In genomic region chr4:125315818-125316217, GRCm38 (mm10) we compare ENCODE assay signal across 10 mouse cellular contexts.
DNase-seq lines count a peak whose midpoint lies in the region; ATAC-seq and TF ChIP-seq lines count a peak whose summit lies in the region.
"Had no signal": no experiment of that assay in that cellular context is flagged by ENCODE, and none has a peak within 500 bp of the region (broad histone marks: within the 10 kb centered on the region; RNA-seq: fewer than 3 reads in every experiment).

No protein-coding gene starts in this region.

- WGBS in stomach, embryonic 15.5 days = 16% methylated on average over 6 of the region's 6 CpGs
- WGBS in stomach, postnatal 0 days = 10% methylated on average over 6 of the region's 6 CpGs
- 29% methylated on average over 6 of the region's 6 CpGs for WGBS in hindbrain, embryonic 10.5 days
- WGBS in intestine, embryonic 15.5 days = 19% methylated on average over 6 of the region's 6 CpGs

- no peaks in the 10 kb centered on the region for H3K9me3 ChIP-seq in stomach, embryonic 15.5 days
- H3K9me3 ChIP-seq in stomach, postnatal 0 days (ENCODE audit: control insufficient read depth, low read length) = no peaks in the 10 kb centered on the region
- H3K9me3 ChIP-seq in hindbrain, embryonic 10.5 days = no peaks in the 10 kb centered on the region
- no peaks in the 10 kb centered on the region for H3K9me3 ChIP-seq in intestine, embryonic 15.5 days
- H3K9me3 ChIP-seq: embryonic facial prominence, embryonic 15.5 days; liver, embryonic 15.5 days had no signal

- intact Hi-C loops in left cerebral cortex, postnatal 4 days (cut with DNase I) = no loop called here

- H3K36me3 ChIP-seq in stomach, embryonic 15.5 days = no peaks in the 10 kb centered on the region
- H3K36me3 ChIP-seq in stomach, postnatal 0 days (ENCODE audit: control insufficient read depth, insufficient read depth, low read length) = no peaks in the 10 kb centered on the region
- H3K36me3 ChIP-seq in hindbrain, embryonic 10.5 days = no peaks in the 10 kb centered on the region
- no peaks in the 10 kb centered on the region for H3K36me3 ChIP-seq in intestine, embryonic 15.5 days
- H3K36me3 ChIP-seq: embryonic facial prominence, embryonic 15.5 days; liver, embryonic 15.5 days had no signal

- peaks cover 7% of the 10 kb centered on the region; the same call in 1 of the 2 replicates for H3K27me3 ChIP-seq in stomach, embryonic 15.5 days (replicated peaks)
- no peaks in the 10 kb centered on the region for H3K27me3 ChIP-seq in stomach, postnatal 0 days (ENCODE audit: control insufficient read depth, insufficient read depth, low read length)
- peaks cover 32% of the 10 kb centered on the region for H3K27me3 ChIP-seq in hindbrain, embryonic 10.5 days (ENCODE audit: insufficient read depth, poor library complexity, severe bottlenecking)
- peaks cover 16% of the 10 kb centered on the region; the same call in 1 of the 2 replicates for H3K27me3 ChIP-seq in intestine, embryonic 15.5 days (replicated peaks)
- H3K27me3 ChIP-seq: liver, embryonic 15.5 days had no signal

- H3K4me2 ChIP-seq in stomach, embryonic 15.5 days = no peak overlapping the region
- H3K4me2 ChIP-seq in stomach, postnatal 0 days (replicated peaks; ENCODE audit: low read depth) = no peak overlapping the region
- no peak overlapping the region for H3K4me2 ChIP-seq in intestine, embryonic 15.5 days (replicated peaks)
- H3K4me2 ChIP-seq: embryonic facial prominence, embryonic 15.5 days; liver, embryonic 15.5 days had no signal

- ATAC-seq in stomach, embryonic 15.5 days (ENCODE audit: insufficient read depth, low FRiP score, low read depth) = peak; percentile 27; the same call in 1 of the 2 replicates
- ATAC-seq in stomach, postnatal 0 days (ENCODE audit: low FRiP score, low TSS enrichment) = no peak
- no peak for ATAC-seq in intestine, embryonic 15.5 days

- H3K9ac ChIP-seq in stomach, embryonic 15.5 days = no peak overlapping the region
- no peak overlapping the region for H3K9ac ChIP-seq in stomach, postnatal 0 days (ENCODE audit: low read length)
- no peak overlapping the region for H3K9ac ChIP-seq in intestine, embryonic 15.5 days
- H3K9ac ChIP-seq: embryonic facial prominence, embryonic 15.5 days; liver, embryonic 15.5 days had no signal

- H3K4me3 ChIP-seq in stomach, embryonic 15.5 days (replicated peaks) = no peak overlapping the region
- no peak overlapping the region for H3K4me3 ChIP-seq in stomach, postnatal 0 days (ENCODE audit: low read depth, low read length)
- H3K4me3 ChIP-seq in hindbrain, embryonic 10.5 days = no peak overlapping the region
- no peak overlapping the region for H3K4me3 ChIP-seq in intestine, embryonic 15.5 days (replicated peaks)
- H3K4me3 ChIP-seq: embryonic facial prominence, embryonic 15.5 days; liver, embryonic 15.5 days had no signal

- no peak for TF ChIP-seq EP300 in stomach, postnatal 0 days (optimal IDR thresholded peaks at IDR 0.05)

- no peaks in the 10 kb centered on the region for H3K4me1 ChIP-seq in stomach, embryonic 15.5 days
- H3K4me1 ChIP-seq in stomach, postnatal 0 days (replicated peaks; ENCODE audit: control insufficient read depth, insufficient read depth) = no peaks in the 10 kb centered on the region
- peaks cover 32% of the 10 kb centered on the region for H3K4me1 ChIP-seq in hindbrain, embryonic 10.5 days (replicated peaks)
- no peaks in the 10 kb centered on the region for H3K4me1 ChIP-seq in intestine, embryonic 15.5 days (replicated peaks)
- H3K4me1 ChIP-seq: embryonic facial prominence, embryonic 15.5 days; liver, embryonic 15.5 days had no signal

- TF ChIP-seq CTCF in stomach, postnatal 0 days (IDR thresholded peaks at IDR 0.05; ENCODE audit: low read depth) = no peak

- DNase-seq in stomach, postnatal 0 days (ENCODE audit: low spot score) = no peak
- peak; percentile 20 for DNase-seq in hindbrain, embryonic 10.5 days (ENCODE audit: low spot score)
- DNase-seq in left cerebral cortex, postnatal 4 days = peak; percentile 93
- DNase-seq in urinary bladder, postnatal 36 days (ENCODE audit: low spot score in 2 of 2) = no peak
- no peak for DNase-seq in thymus, adult 18-20 months
- no peak for DNase-seq in testis, postnatal 14 days (ENCODE audit: low spot score)

- no peak overlapping the region for H3K27ac ChIP-seq in stomach, embryonic 15.5 days
- H3K27ac ChIP-seq in stomach, postnatal 0 days (replicated peaks) = no peak overlapping the region
- peak overlapping the region; percentile 23; the same call in 1 of the 2 replicates for H3K27ac ChIP-seq in hindbrain, embryonic 10.5 days
- no peak overlapping the region for H3K27ac ChIP-seq in intestine, embryonic 15.5 days
- H3K27ac ChIP-seq: embryonic facial prominence, embryonic 15.5 days; liver, embryonic 15.5 days had no signal

Comparison
In these comparisons a context has a peak if more than half of its experiments do, and no peak if none do; other contexts are left out.
1. DNase-seq: peak in hindbrain, embryonic 10.5 days (single experiment) and left cerebral cortex, postnatal 4 days (single experiment); none in stomach, postnatal 0 days (single experiment), urinary bladder, postnatal 36 days (0 of 2), thymus, adult 18-20 months (0 of 2) and testis, postnatal 14 days (single experiment).